Mouse (Mus musculus) gastrocnemius, postnatal 36 days (tissue): ENCODE results near the gene Fkbp1b. TPM values are rescaled to one million over a fixed set of nuclear protein-coding genes. Genes with fewer than 3 reads are reported as not detected.
"Not testable (repeated sequence)": the region's sequence is repeated elsewhere in the genome, so short reads cannot be mapped to it uniquely, and the experiment has no call there.

ENCODE experiments used
- DNase-seq, 2 experiments: peaks; one replicate each; pipeline ENCODE4 v3.0.0; 2022
- intact Hi-C: fragments of 180-260 bp; cut with DNase I; formaldehyde crosslinking; loops from one replicate; pipeline ENCODE4 v1.15.1; 2025
- long read RNA-seq, 2 experiments: library from polyadenylated mRNA; stranded (forward); transcript quantifications; one replicate each; pipeline ENCODE4 v2.0.0; 2021
- total RNA-seq, 2 experiments: library from RNA; stranded (reverse); gene quantifications; 2 replicates each; pipeline ENCODE4 v1.2.3; 2021

The Fkbp1b gene
- 1 to 10 TPM; 1.0 to 1.2 TPM for total RNA-seq
- long read RNA-seq, experiment 1, partial matches to known transcripts: 0 of 1 reads
- long read RNA-seq, experiment 1, other reads (novel, unspliced or antisense): 0 of 1 reads
- long read RNA-seq, experiment 2, partial matches to known transcripts: 0 of 2 reads
- long read RNA-seq, experiment 2, other reads (novel, unspliced or antisense): 1 of 2 reads

DNA sequence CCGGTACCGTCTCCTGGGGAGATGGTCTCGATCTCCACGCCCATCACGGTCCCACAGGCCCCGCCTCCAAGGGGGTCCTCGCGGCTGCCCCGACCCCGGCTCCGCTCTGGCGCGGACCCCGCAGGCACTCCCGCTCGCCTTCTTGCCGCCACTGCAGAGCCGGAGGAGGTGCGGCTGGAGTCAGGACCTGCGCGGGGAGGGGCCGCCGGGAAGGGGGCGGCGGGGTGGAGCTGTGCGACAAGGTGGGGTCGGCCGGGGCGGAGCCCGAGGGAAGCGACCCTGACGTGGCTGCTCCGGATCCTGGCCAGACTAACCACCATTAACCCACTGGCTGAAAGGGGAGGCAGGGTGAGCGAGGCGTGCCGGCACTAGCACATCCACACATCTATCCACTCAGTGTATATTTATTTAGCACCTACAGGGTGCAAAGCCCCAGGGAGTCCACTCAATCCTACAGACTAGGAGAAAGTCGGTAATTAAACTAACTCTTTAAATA is at the start of gene Fkbp1b:
Gene Fkbp1b, minus strand, starts transcription at position 200 of the 496 bp plus-strand sequence.
- intact Hi-C loops: loop anchor here (2.0 kb wide), 1 partner anchor 25 kb away; the partner anchor contains the start of gene Sf3b6
- peak; percentile 26 to 32 for DNase-seq

GRCm38 (mm10) chr12:4889891-4890290 is 48.5 kb upstream of the Fkbp1b start:
- no peak for DNase-seq
- intact Hi-C loops: loop anchor here (2.0 kb wide), 1 partner anchor 17 kb away; the partner anchor contains the start of gene Ubxn2a

DNA sequence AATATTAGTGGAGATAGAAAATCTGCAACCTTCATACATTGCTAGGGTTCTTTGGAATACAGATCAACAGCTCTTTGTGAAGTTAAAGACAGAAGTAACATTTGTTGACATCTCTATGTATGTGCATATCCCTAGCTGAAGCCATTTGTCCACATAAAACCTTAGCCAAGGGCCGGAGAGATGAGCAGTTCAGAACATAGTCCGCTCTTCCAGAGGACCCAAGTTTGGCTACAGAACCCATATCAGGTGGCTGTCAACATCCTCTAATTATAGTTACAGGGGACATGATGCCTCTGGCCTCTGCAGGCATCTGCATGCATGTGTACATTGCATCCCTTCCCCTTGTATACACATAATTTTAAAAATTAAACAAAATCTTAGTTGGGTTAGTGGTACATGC is 47.9 kb upstream of the Fkbp1b start:
- no peak for DNase-seq
- intact Hi-C loops: loop anchor here (2.0 kb wide), 1 partner anchor 18 kb away; the partner anchor contains the start of gene Ubxn2a

GRCm38 (mm10) chr12:4888739-4889138 is 47.3 kb upstream of the Fkbp1b start:
- DNase-seq: no peak
- intact Hi-C loops: loop anchor here (2.0 kb wide), 1 partner anchor 18 kb away; the partner anchor contains the start of gene Ubxn2a

- intact Hi-C loops, DNase-seq: not testable (repeated sequence)
These were observed 45.2 kb upstream of the Fkbp1b start for GRCm38 (mm10) chr12:4886581-4886980.

DNA sequence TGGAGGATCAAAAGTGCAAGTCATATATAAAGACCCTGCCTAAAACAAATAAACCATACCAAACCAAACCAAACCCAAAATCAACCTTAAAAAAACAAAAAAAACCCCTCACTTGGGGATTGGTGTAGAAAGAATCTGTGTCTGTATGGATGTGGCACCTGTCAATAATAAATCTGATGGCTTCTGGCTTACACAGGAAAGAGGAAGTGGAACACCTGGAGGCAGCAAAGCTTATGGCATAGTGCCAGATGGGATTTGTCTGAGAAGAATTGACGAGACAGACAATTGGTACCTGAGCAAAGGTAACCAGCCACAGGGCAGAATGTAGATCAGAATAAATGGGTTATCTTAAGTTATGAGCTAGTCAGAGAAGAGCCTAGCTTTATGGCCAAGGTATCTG is 43.7 kb upstream of the Fkbp1b start:
- DNase-seq: no peak
- intact Hi-C loops: no loop called here

- no peak for DNase-seq
- intact Hi-C loops: no loop called here
These were observed 40.7 kb upstream of the Fkbp1b start for GRCm38 (mm10) chr12:4882086-4882485.

DNA sequence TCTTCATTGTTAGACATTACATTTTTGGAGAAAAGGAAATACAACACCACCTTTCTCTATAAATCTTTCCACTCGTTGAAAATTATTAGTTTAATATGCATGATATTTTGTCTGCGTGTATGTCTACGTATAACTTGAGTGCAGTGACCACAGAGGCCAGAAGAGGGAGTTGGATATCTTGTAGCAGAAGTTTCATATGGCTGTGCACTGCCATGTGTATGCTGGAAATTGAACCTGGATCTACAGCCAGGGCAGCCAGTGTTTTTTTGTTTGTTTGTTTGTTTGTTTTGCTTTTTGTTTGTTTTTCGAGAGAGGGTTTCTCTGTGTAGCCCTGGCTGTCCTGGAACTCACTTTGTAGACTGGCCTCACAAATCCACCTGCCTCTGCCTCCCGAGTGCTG is 37.7 kb upstream of the Fkbp1b start:
- intact Hi-C loops: no loop called here
- no peak for DNase-seq

DNA sequence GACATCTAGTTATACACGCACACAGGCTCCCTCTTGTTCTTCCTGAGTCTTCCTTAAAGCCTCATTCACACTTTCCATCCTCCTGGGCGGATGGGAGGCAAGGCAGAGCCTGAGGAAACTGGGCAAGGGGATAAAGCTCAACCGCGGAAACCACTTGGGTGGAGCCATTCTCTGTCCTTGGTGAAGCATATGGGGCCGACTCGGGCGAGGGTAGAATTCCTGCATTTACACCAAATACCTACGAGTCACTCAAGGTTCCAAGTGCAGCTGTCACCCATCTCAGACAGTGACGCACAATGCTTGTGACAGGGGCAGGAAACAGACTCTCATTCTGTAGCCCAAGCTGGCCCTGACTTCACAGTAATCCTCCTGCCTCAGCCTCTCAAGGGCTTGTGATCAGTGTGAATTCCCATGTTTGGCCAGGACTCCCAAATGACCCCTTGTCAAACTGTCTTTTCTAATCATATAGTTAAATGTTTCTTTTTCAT is 36.9 kb upstream of the Fkbp1b start:
- no peak for DNase-seq
- intact Hi-C loops: no loop called here

- intact Hi-C loops: no loop called here
- no peak for DNase-seq
These were observed 34.2 kb upstream of the Fkbp1b start for GRCm38 (mm10) chr12:4875623-4876022.

DNA sequence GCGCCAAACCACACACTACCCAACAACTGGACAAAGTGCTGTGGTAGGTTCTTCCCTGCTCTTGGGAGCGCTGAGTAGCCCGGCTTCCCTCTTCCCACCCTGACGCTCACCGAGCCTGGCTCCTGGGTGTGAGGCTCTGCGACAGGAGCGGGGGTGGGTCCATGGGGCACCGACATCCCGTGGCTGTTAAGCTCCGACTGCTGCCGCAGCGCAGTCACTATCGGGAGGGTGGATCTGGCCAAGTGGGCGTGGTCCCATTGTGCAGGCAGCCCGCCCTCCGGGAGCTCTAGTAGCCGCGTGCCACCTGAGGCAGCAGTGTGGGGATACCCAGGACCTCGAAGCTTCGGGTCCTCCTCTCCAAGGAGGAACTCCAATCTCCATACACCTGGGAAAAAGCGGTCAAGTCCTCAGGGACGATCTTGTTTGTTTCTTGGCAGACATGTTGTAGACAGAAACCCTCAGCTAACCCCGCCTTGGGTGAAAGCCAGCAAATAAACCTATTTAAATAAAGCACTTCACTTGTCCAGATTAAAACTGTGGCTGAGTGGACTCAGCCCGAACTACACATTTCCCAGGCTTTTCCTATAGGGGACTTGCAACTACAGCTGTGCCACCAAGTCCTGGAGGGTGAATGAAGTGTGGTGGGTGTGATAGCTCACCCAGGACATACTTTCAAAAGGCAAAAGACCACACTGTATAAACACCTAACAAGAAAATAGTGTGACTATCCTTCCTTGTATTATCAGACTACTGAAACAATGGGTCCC is 33.0 kb upstream of the Fkbp1b start, which contains the start of gene Mfsd2b:
Gene Mfsd2b, minus strand, starts transcription at position 199 of the 767 bp plus-strand sequence.
- intact Hi-C loops: loop anchor here (5.0 kb wide), 1 partner anchor 38 kb away; no protein-coding TSS in a partner anchor
- DNase-seq: peak; percentile 33 to 48

- intact Hi-C loops: loop anchor here (5.0 kb wide), 1 partner anchor 39 kb away; no protein-coding TSS in a partner anchor
- DNase-seq: no peak
These were observed 32.1 kb upstream of the Fkbp1b start for GRCm38 (mm10) chr12:4873531-4873930.

DNA sequence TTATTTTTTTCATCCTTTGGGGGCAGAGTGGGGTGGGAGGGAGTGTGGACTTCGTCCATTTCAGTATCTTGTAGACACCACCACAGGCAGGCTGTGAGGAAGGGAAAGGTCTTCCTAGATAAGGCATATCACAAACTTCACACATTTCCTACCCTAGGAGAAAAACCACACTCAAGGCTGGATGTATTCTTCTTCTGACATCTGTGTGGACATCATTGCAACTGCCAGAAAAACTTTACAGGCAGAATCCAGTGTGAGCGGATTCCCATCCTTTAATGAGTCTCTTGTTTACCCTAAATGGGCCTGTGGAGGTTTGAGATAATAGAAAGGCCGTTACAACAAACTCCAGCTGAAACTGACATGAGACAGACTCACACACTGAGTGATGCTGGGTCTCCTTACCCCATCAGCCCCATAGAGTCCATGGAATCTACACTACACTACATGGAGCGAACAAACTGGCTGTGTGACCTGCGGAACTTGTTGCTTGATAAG is 31.6 kb upstream of the Fkbp1b start:
- DNase-seq: no peak
- intact Hi-C loops: loop anchor here (5.0 kb wide), 1 partner anchor 39 kb away; no protein-coding TSS in a partner anchor

- no peak for DNase-seq
- intact Hi-C loops: loop anchor here (5.0 kb wide), 1 partner anchor 40 kb away; no protein-coding TSS in a partner anchor
These were observed 30.9 kb upstream of the Fkbp1b start for GRCm38 (mm10) chr12:4872273-4872672.

- intact Hi-C loops: loop anchor here (5.0 kb wide), 1 partner anchor 41 kb away; no protein-coding TSS in a partner anchor
- no peak for DNase-seq
These were observed 29.9 kb upstream of the Fkbp1b start for GRCm38 (mm10) chr12:4871260-4871659.

DNA sequence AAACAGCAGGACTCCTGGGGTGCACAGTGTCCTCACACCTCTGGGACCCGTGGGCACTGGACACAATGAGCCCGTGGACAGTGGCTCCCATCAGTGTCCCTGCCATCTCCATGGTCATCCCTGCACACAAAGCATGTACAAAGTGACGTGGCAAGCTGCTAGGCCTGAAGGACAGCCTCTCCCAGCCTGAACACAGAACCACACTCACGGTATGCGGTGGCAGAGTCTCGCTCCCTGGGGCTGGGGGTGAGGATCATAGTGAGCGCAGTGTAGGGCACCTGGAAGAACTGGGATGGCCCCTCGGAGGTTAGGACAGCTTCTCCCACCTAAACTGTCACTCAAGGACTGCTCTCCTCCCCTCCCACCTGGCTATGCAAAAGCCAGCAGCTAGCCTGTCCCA is 27.5 kb upstream of the Fkbp1b start:
- no peak for DNase-seq
- intact Hi-C loops: loop anchor here (10.0 kb wide), 1 partner anchor 106 kb away; no protein-coding TSS in a partner anchor

DNA sequence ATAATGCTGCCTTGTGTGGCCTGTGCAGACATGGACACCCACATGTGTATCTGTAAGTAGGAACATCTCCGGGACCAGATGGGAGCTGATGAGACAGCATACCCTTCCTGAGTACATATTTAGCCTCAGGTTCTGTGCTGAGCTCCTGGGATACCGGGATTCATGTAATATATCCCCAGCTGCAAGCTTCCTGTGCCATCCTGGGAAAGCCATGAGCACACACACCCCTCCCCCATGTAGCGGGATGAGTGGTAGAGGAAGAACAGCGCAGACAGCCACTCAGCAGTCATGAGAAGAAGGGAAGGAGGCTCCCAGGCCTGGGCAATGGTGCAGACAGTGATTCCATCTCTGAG is 22.9 kb upstream of the Fkbp1b start:
- intact Hi-C loops: loop anchor here (10.0 kb wide), 1 partner anchor 110 kb away; no protein-coding TSS in a partner anchor
- no peak for DNase-seq

- intact Hi-C loops: loop anchor here (10.0 kb wide), 1 partner anchor 111 kb away; no protein-coding TSS in a partner anchor
- DNase-seq: no peak
These were observed 22.4 kb upstream of the Fkbp1b start for GRCm38 (mm10) chr12:4863654-4864337.

DNA sequence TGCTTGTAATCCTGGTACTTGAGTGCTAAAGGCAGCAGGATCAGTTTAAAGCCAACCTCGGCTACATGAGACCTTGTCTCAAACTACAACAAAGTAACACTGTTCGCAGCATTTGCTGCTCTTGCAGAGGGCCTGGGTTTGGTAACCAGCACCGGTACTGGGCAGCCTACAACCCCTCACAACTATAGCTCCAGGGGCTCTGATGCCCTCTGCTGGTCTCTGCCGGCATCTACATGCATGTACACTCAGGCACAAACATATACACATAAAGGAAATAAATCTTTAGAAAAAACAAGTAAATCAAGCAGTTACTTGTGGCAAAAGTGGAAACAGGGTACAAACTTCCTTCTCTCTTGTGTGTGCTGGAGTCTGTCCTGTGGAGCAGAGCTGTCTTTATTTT is 21.3 kb upstream of the Fkbp1b start:
- intact Hi-C loops: loop anchor here (10.0 kb wide), 1 partner anchor 112 kb away; no protein-coding TSS in a partner anchor
- DNase-seq: no peak
